Mouse (Mus musculus) embryonic facial prominence, embryonic 14.5 days (tissue): ENCODE results near the gene Gal3st3. TPM values are rescaled to one million over a fixed set of nuclear protein-coding genes. Genes with fewer than 3 reads are reported as not detected.
A peak's percentile ranks its signal among the peaks of the same experiment; 100 is the strongest.

Experiments used
- ATAC-seq: fragments of 200-750 bp; cut with Nextera tagmentation; 2 replicates; pipeline ENCODE4 v1.8.0; 2017; ENCODE audit warnings: low read depth, moderate number of reproducible peaks, moderate TSS enrichment
- DNase-seq: peaks from one replicate; pipeline ENCODE4 v3.0.0-alpha.2; 2015; ENCODE audit warnings: low spot score
- H3K27ac ChIP-seq: fragments of 300-500 bp; sonication (generic); replicated peaks from 2 replicates; pipeline ENCODE4 v1.5.1; 2014; ENCODE audit warnings: low read depth, mild to moderate bottlenecking, low read length, moderate library complexity
- H3K27me3 ChIP-seq: fragments of 300-500 bp; sonication (generic); replicated peaks from 2 replicates; pipeline ENCODE4 v1.6.1; 2014; ENCODE audit warnings: low read length; ENCODE audit not compliant: control insufficient read depth, insufficient read depth
- H3K36me3 ChIP-seq: fragments of 300-500 bp; sonication (generic); 2 replicates; pipeline ENCODE4 v1.6.1; 2014; ENCODE audit warnings: low read length, mixed read lengths; ENCODE audit not compliant: control insufficient read depth, insufficient read depth
- H3K4me1 ChIP-seq: fragments of 300-500 bp; sonication (generic); 2 replicates; pipeline ENCODE4 v1.6.1; 2014; ENCODE audit warnings: antibody characterized with exemption, low read length; ENCODE audit not compliant: control insufficient read depth, insufficient read depth
- H3K4me2 ChIP-seq: fragments of 300-500 bp; sonication (generic); 2 replicates; pipeline ENCODE4 v1.6.1; 2014; ENCODE audit warnings: low read depth, mild to moderate bottlenecking, low read length, moderate library complexity, mixed read lengths
- H3K4me3 ChIP-seq: fragments of 300-500 bp; sonication (generic); 2 replicates; pipeline ENCODE4 v1.5.1; 2014; ENCODE audit warnings: low read depth, mild to moderate bottlenecking, low read length
- H3K9ac ChIP-seq: fragments of 300-500 bp; sonication (generic); 2 replicates; pipeline ENCODE4 v1.6.1; 2014; ENCODE audit warnings: low read depth, mild to moderate bottlenecking, low read length, moderate library complexity, mixed read lengths
- H3K9me3 ChIP-seq: fragments of 300-500 bp; sonication (generic); 2 replicates; pipeline ENCODE4 v1.6.1; 2016; ENCODE audit warnings: low read length; ENCODE audit not compliant: control insufficient read depth
- WGBS: fragments of 180-500 bp; shearing (Covaris S2); extraction: QIAGEN DNeasy Blood & Tissue Kit; methylation state at CpG from one replicate; pipeline ENCODE4 v1.1.7; 2014; 5-methylcytosine and 5-hydroxymethylcytosine counted together
- polyA plus RNA-seq: library from polyadenylated mRNA; unstranded; fragments of >200 nt; fragmentation: Nextera tagmentation; extraction: Ambion mirVana; gene quantifications from 2 replicates; pipeline ENCODE4 v1.2.1, GENCODE M21; 2014

Gene Gal3st3
- polyA plus RNA-seq, 1 experiment from 2014 or later, result 4.3 TPM

DNA sequence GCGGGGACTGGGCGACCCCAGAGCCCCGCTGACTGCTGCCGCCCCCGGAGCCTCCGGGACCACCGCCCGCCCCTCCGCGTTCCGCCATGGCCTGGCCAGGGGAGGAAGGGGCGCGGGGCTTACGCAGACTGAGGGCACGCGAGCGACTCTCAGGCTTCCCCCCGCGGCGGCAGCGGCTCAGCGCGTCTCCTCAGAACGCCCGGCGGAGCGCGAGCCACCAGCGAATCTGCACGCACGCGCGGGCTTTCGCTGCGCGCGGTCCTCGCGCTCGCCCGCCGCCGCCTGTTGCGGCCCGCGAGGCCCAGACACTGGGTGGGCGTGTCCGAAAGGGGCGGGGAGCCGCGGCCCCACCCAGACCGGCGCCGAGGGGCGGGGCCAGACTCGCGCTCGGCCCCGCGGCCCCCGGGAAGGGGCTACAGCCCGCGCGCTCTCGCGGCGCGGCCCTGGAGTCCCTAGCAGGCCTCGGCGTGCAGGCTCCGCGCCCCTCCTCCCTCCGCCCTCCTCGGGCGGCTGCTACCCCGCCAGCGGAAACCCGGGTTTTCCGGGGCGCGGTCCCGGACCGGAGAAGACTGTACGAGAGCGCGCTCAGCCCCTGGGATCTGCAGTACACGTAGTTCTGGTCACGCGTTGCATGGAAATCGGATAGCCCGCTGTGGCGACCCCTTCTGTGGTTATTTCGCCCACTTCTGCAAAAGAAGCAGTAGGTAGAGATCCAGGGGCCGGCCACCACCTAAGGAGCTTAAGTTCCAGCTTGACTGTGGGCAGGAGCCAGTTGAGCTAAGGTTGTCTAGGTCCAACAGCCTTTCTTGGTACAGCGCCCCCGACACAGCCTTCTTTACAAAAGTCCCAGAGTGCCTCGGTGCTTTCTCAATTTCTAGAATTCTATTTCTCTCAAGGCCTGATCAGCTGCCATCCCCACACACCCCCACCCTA lies 25.1 kb upstream of the Gal3st3 start, which contains the start of gene Pacs1:
Gene Pacs1, minus strand, starts transcription at position 319 of the 933 bp plus-strand sequence.
- H3K9ac ChIP-seq, result peak within 1 kb of the TSS; percentile 91
- H3K36me3 ChIP-seq, result peaks cover 44% of the 10 kb centered on the region
- peak; percentile 96 for DNase-seq
- peak within 1 kb of the TSS; percentile 96 for H3K4me3 ChIP-seq
- WGBS, result 0% methylated on average over 20 of the region's 97 CpGs
- H3K4me2 ChIP-seq, result peak within 1 kb of the TSS; percentile 82
- no peaks in the 10 kb centered on the region for H3K9me3 ChIP-seq
- peaks cover 21% of the 10 kb centered on the region for H3K4me1 ChIP-seq
- ATAC-seq, result peak; percentile 93
- H3K27me3 ChIP-seq, result no peaks in the 10 kb centered on the region
- peak within 1 kb of the TSS; percentile 96 for H3K27ac ChIP-seq

GRCm38 (mm10) chr19:5273916-5274315 lies 24.2 kb upstream of the Gal3st3 start:
- Histone ChIP-seq H3K4me2 (peak overlapping the region; percentile 82), H3K4me3 (peak overlapping the region; percentile 96; the same call in 1 of the 2 replicates), H3K36me3 (peaks cover 52% of the 10 kb centered on the region), H3K4me1 (peaks cover 21% of the 10 kb centered on the region), H3K9me3 (no peaks in the 10 kb centered on the region), H3K9ac (peak overlapping the region; percentile 91; the same call in 1 of the 2 replicates), H3K27ac (peak overlapping the region; percentile 96), H3K27me3 (no peaks in the 10 kb centered on the region)
- DNase-seq, result no peak
- WGBS, result 72% methylated on average over 4 of the region's 4 CpGs
- ATAC-seq, result no peak

- WGBS, result 90% methylated on average over 13 of the region's 13 CpGs
- H3K4me3 ChIP-seq, result no peak overlapping the region
- H3K9me3 ChIP-seq, result no peaks in the 10 kb centered on the region
- no peak for DNase-seq
- no peak overlapping the region for H3K4me2 ChIP-seq
- no peaks in the 10 kb centered on the region for H3K27me3 ChIP-seq
- ATAC-seq, result no peak
- peaks cover 59% of the 10 kb centered on the region for H3K36me3 ChIP-seq
- 0 out of 2 replicates have a peak overlapping the region, but pooled peaks have one; percentile 96 for H3K27ac ChIP-seq
- H3K4me1 ChIP-seq, result peaks cover 21% of the 10 kb centered on the region
- H3K9ac ChIP-seq, result no peak overlapping the region
Observed at GRCm38 (mm10) chr19:5274641-5275040, 23.5 kb upstream of the Gal3st3 start.

- Histone ChIP-seq H3K27ac (no peak overlapping the region), H3K4me1 (peaks cover 17% of the 10 kb centered on the region), H3K36me3 (peaks cover 70% of the 10 kb centered on the region), H3K4me3 (no peak overlapping the region), H3K4me2 (no peak overlapping the region), H3K9me3 (no peaks in the 10 kb centered on the region), H3K9ac (no peak overlapping the region), H3K27me3 (no peaks in the 10 kb centered on the region)
- DNase-seq (no peak), ATAC-seq (no peak)
- 97% methylated on average over 5 of the region's 5 CpGs for WGBS
Observed at GRCm38 (mm10) chr19:5275736-5276135, 22.4 kb upstream of the Gal3st3 start.

- DNase-seq (no peak), ATAC-seq (no peak)
- Histone ChIP-seq H3K27me3 (no peaks in the 10 kb centered on the region), H3K4me3 (no peak overlapping the region), H3K4me2 (no peak overlapping the region), H3K36me3 (peaks cover 78% of the 10 kb centered on the region), H3K9ac (no peak overlapping the region), H3K9me3 (no peaks in the 10 kb centered on the region), H3K4me1 (peaks cover 9% of the 10 kb centered on the region), H3K27ac (no peak overlapping the region)
- WGBS, result 83% methylated on average over 2 of the region's 2 CpGs
Observed at GRCm38 (mm10) chr19:5276531-5276930, 21.6 kb upstream of the Gal3st3 start.

GRCm38 (mm10) chr19:5277140-5277539 lies 21.0 kb upstream of the Gal3st3 start:
- Histone ChIP-seq H3K27me3 (no peaks in the 10 kb centered on the region), H3K4me3 (no peak overlapping the region), H3K27ac (no peak overlapping the region), H3K4me2 (no peak overlapping the region), H3K9ac (no peak overlapping the region), H3K9me3 (no peaks in the 10 kb centered on the region), H3K4me1 (peaks cover 6% of the 10 kb centered on the region; the same call in 1 of the 2 replicates), H3K36me3 (peaks cover 84% of the 10 kb centered on the region)
- 88% methylated on average over 3 of the region's 3 CpGs for WGBS
- ATAC-seq (no peak), DNase-seq (no peak)

DNA sequence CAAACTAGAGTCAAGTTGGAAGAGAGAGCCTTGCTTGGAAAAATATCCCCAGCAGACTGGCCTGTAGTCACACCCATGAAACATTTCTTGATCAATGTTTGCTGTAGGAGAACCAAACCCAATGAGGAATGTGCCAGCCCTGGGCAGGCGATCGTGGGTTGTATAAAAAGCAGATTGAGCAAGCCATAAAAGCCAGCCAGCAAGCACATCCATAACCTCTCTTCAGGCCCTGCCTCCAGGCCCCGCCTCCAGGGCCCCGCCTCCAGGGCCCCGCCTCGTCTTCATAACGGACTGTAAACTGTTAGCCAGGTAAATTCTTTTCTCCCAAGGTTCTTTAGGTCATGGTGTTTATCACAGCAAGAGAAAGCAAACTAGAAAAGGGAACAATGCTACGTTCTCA lies 19.8 kb upstream of the Gal3st3 start:
- 89% methylated on average over 8 of the region's 8 CpGs for WGBS
- Histone ChIP-seq H3K27ac (no peak overlapping the region), H3K4me2 (no peak overlapping the region), H3K27me3 (no peaks in the 10 kb centered on the region), H3K4me3 (no peak overlapping the region), H3K4me1 (peaks cover 5% of the 10 kb centered on the region; the same call in 1 of the 2 replicates), H3K9ac (no peak overlapping the region), H3K9me3 (no peaks in the 10 kb centered on the region), H3K36me3 (peaks cover 96% of the 10 kb centered on the region)
- DNase-seq, result no peak
- no peak for ATAC-seq

GRCm38 (mm10) chr19:5294972-5295735 lies 3.0 kb upstream of the Gal3st3 start, which contains the start of gene Sf3b2:
Gene Sf3b2 (minus strand): TSS chr19:5295455.
- Histone ChIP-seq H3K9ac (peak within 1 kb of the TSS; percentile 77), H3K27me3 (no peaks in the 10 kb centered on the region), H3K4me1 (peaks cover 13% of the 10 kb centered on the region), H3K9me3 (no peaks in the 10 kb centered on the region), H3K4me2 (peak within 1 kb of the TSS; percentile 91), H3K4me3 (peak within 1 kb of the TSS; percentile 88), H3K27ac (peak within 1 kb of the TSS; percentile 90), H3K36me3 (peaks cover 37% of the 10 kb centered on the region)
- peak; percentile 100 for DNase-seq
- peak; percentile 96 for ATAC-seq
- WGBS, result under 1% methylated on average over 42 of the region's 46 CpGs
